Mouse (Mus musculus) adrenal gland (tissue): ENCODE measurements around the gene Ndufaf3.

ENCODE experiments used
- intact Hi-C: fragments of 180-260 bp; cut with DNase I; formaldehyde crosslinking; loops from one replicate; pipeline ENCODE4 v1.15.1; 2025
- microRNA-seq, 2 experiments: library from miRNA; unstranded; fragments of <30 nt; microRNA quantifications; one replicate each; pipeline ENCODE4; 2019

Ndufaf3 gene

DNA sequence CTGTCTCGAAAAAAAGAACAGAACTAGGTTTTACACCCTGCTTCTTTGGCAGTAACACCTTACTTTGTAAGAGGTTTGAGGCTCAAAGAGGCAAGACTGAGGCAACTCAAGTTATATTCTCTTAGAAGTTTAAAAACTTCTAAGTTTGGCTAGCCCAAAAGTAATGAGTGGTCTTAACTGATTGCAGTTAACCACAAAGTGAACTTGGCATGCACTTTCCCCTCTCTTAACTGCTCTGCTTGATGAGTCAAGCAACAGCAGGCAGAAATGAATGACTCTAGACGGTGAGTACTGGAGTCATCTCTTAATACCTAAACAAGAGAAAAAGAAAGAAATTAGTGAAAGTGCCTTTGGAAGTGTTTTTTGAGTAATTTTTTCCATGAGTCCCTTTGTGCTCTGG is 45.6 kb downstream of the Ndufaf3 start:
- intact Hi-C loops: no loop called here

GRCm38 (mm10) chr9:108517931-108518332 is 49.3 kb downstream of the Ndufaf3 start:
- intact Hi-C loops: loop anchor here (5.0 kb wide), 1 partner anchor 49 kb away; the partner anchor contains the start of genes Dalrd3 and Ndufaf3

GRCm38 (mm10) chr9:108517253-108517930 is 49.8 kb downstream of the Ndufaf3 start:
- intact Hi-C loops: loop anchor here (5.0 kb wide), 1 partner anchor 50 kb away; the partner anchor contains the start of genes Dalrd3 and Ndufaf3

- intact Hi-C loops: loop anchor here (5.0 kb wide), 1 partner anchor 51 kb away; the partner anchor contains the start of genes Dalrd3 and Ndufaf3
Observed at GRCm38 (mm10) chr9:108516380-108517251, 50.6 kb downstream of the Ndufaf3 start, which contains the start of gene Qrich1. Qrich1 (plus strand) TSS chr9:108516806.

Small RNA genes within 50 kb of the gene (microRNA-seq; reads per million reads assigned to microRNA genes)
- gene Gm24083 (0 reads per million in 2 experiments), gene Mir191 (0 reads per million in 2 experiments), gene Mir425 (895 to 1,044 reads per million in 2 experiments)
